Mouse (Mus musculus): ENCODE measurements around the gene Zcchc18. TPM values are rescaled to one million over a fixed set of nuclear protein-coding genes. Genes with fewer than 3 reads are reported as not detected.
A peak's percentile ranks its signal among the peaks of the same experiment; 100 is the strongest.

Zcchc18 gene
- polyA plus RNA-seq, 1 experiment from 2014 or later = 85.9 TPM

- Histone ChIP-seq H3K9ac (ENCODE audit: low read length) (peak overlapping the region; percentile 66), H3K27ac (ENCODE audit: low read depth, low read length) (no peak overlapping the region), H3K27me3 (ENCODE audit: control insufficient read depth, insufficient read depth, low read length) (no peaks in the 10 kb centered on the region), H3K36me3 (ENCODE audit: control insufficient read depth, insufficient read depth, low read length) (no peaks in the 10 kb centered on the region), H3K4me1 (ENCODE audit: control insufficient read depth, insufficient read depth, low read length) (no peaks in the 10 kb centered on the region), H3K9me3 (ENCODE audit: control insufficient read depth, low read length) (no peaks in the 10 kb centered on the region), H3K4me2 (peak overlapping the region; percentile 53), H3K4me3 (ENCODE audit: low read depth, low read length) (peak overlapping the region; percentile 46)
- ATAC-seq (ENCODE audit: low FRiP score) (no peak), DNase-seq (ENCODE audit: low spot score, missing footprints) (no peak)
- WGBS = 23% methylated on average over 12 of the region's 12 CpGs
These were observed 44.6 kb downstream of the Zcchc18 start for GRCm38 (mm10) chrX:137037470-137037999.

DNA sequence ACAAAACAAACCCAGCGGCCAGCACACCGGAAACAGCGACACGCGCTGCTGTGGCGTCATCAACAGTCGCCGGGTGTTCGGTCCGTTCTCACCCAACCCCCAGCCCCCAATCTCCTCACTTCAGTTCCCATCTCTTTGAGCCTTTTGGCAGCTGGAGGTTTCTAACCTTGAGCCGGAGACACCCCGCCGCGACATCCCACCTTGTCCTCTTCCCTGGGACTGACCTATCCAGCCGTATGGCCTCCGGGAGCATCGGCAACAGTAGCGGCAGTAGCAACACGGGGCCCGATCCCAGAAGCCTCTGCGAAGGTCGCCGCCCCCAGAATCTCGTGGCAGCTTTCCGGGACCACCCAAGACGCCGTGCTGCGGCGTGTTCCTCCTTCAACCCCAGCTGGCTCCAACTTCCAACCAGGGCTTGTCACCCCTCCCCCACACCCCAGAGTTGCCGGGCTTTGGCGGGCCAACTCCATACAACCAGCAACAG lies 45.1 kb downstream of the Zcchc18 start, which contains the start of gene Slc25a53:
Slc25a53 (minus strand) TSS at position 303 of the 484 bp plus-strand sequence.
- peak within 1 kb of the TSS; percentile 66 for H3K9ac ChIP-seq (ENCODE audit: low read length)
- no peaks in the 10 kb centered on the region for H3K4me1 ChIP-seq (ENCODE audit: control insufficient read depth, insufficient read depth, low read length)
- peak within 1 kb of the TSS; percentile 46 for H3K4me3 ChIP-seq (ENCODE audit: low read depth, low read length)
- peak within 1 kb of the TSS; percentile 44; the same call in 1 of the 2 replicates for H3K27ac ChIP-seq (ENCODE audit: low read depth, low read length)
- peak; percentile 96 for ATAC-seq (ENCODE audit: low FRiP score)
- peak; percentile 98 for DNase-seq (ENCODE audit: low spot score, missing footprints)
- 14% methylated on average over 31 of the region's 31 CpGs for WGBS
- peak within 1 kb of the TSS; percentile 53 for H3K4me2 ChIP-seq
- no peaks in the 10 kb centered on the region for H3K9me3 ChIP-seq (ENCODE audit: control insufficient read depth, low read length)
- H3K36me3 ChIP-seq (ENCODE audit: control insufficient read depth, insufficient read depth, low read length) = no peaks in the 10 kb centered on the region
- H3K27me3 ChIP-seq (ENCODE audit: control insufficient read depth, insufficient read depth, low read length) = no peaks in the 10 kb centered on the region

DNA sequence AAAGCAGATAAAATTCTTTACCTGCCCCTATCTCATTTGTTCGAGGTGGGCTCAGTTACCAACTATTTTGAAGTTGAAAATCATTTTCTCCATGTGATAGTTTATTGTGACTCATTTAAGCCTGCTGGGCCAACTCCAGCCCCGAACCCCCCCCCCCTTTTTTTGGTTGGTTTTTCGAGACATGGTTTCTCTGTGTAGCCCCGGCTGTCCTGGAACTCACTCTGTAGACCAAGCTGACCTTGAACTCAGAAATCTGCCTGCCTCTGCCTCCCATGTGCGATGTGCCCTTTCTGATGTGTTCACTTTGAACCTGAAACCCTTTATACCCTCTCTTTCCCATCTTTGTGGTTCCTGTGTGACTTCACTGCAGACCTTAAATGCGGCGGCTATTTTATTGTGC lies 45.5 kb downstream of the Zcchc18 start:
- Histone ChIP-seq H3K27me3 (ENCODE audit: control insufficient read depth, insufficient read depth, low read length) (no peaks in the 10 kb centered on the region), H3K9me3 (ENCODE audit: control insufficient read depth, low read length) (no peaks in the 10 kb centered on the region), H3K4me1 (ENCODE audit: control insufficient read depth, insufficient read depth, low read length) (no peaks in the 10 kb centered on the region), H3K4me3 (ENCODE audit: low read depth, low read length) (peak overlapping the region; percentile 46), H3K36me3 (ENCODE audit: control insufficient read depth, insufficient read depth, low read length) (no peaks in the 10 kb centered on the region), H3K27ac (ENCODE audit: low read depth, low read length) (no peak overlapping the region), H3K9ac (ENCODE audit: low read length) (peak overlapping the region; percentile 66), H3K4me2 (peak overlapping the region; percentile 37)
- DNase-seq (ENCODE audit: low spot score, missing footprints) = no peak
- ATAC-seq (ENCODE audit: low FRiP score) = peak; percentile 53
- 47% methylated on average over 7 of the region's 7 CpGs for WGBS

Other genes starting within 250 kb of the Zcchc18 start
- 669 and 699 TPM in 2 replicates for gene Morf4l2, start 249.5 kb upstream of the Zcchc18 start, polyA plus RNA-seq (2014; fragmentation: Nextera tagmentation; extraction: Ambion mirVana)
- 0.10 TPM in 1 of 2 replicates, not detected in the other for gene Glra4, start 213.0 kb upstream of the Zcchc18 start, polyA plus RNA-seq (2014; fragmentation: Nextera tagmentation; extraction: Ambion mirVana)
- 12.8 and 14.0 TPM in 2 replicates for gene Plp1, start 170.5 kb upstream of the Zcchc18 start, polyA plus RNA-seq (2014; fragmentation: Nextera tagmentation; extraction: Ambion mirVana)
- 5.3 and 5.4 TPM in 2 replicates for gene Rab9b, start 124.4 kb upstream of the Zcchc18 start, polyA plus RNA-seq (2014; fragmentation: Nextera tagmentation; extraction: Ambion mirVana)
- not detected in 2 replicates for gene H2bfm, start 65.8 kb upstream of the Zcchc18 start, polyA plus RNA-seq (2014; fragmentation: Nextera tagmentation; extraction: Ambion mirVana)
- 60.9 and 62.2 TPM in 2 replicates for gene Tmsb15b2, start 17.7 kb upstream of the Zcchc18 start, polyA plus RNA-seq (2014; fragmentation: Nextera tagmentation; extraction: Ambion mirVana)
- 6.1 and 7.7 TPM in 2 replicates for gene Tmsb15l, start 16.3 kb upstream of the Zcchc18 start, polyA plus RNA-seq (2014; fragmentation: Nextera tagmentation; extraction: Ambion mirVana)
- 26.4 and 30.1 TPM in 2 replicates for gene Tmsb15b1, start 16.3 kb upstream of the Zcchc18 start, polyA plus RNA-seq (2014; fragmentation: Nextera tagmentation; extraction: Ambion mirVana)
- gene Slc25a53, start 45.1 kb downstream of the Zcchc18 start, polyA plus RNA-seq (2014; fragmentation: Nextera tagmentation; extraction: Ambion mirVana) = 11.9 and 13.0 TPM in 2 replicates
- 13.4 and 15.1 TPM in 2 replicates for gene Fam199x, start 56.4 kb downstream of the Zcchc18 start, polyA plus RNA-seq (2014; fragmentation: Nextera tagmentation; extraction: Ambion mirVana)
- gene Esx1, start 128.9 kb downstream of the Zcchc18 start, polyA plus RNA-seq (2014; fragmentation: Nextera tagmentation; extraction: Ambion mirVana) = not detected in 2 replicates